Mouse (Mus musculus) testis, adult 2 months (tissue): ENCODE measurements around the gene Parva.

Experiments used
- CTCF ChIP-seq: fragments of 200-500 bp; IDR thresholded peaks from 2 replicates; pipeline ENCODE4 v1.5.1; 2012; ENCODE audit warnings: low read depth, mild to moderate bottlenecking, inconsistent platforms, low read length, moderate library complexity; ENCODE audit not compliant: control insufficient read depth, insufficient read depth, insufficient replicate concordance
- POLR2A ChIP-seq: fragments of 200-500 bp; IDR thresholded peaks from 2 replicates; pipeline ENCODE4 v1.6.1; 2012; ENCODE audit warnings: low read depth, mild to moderate bottlenecking, inconsistent platforms, low read length, moderate library complexity; ENCODE audit not compliant: control insufficient read depth

GRCm38 (mm10) chr7:112444985-112445367, 17.7 kb downstream of the Parva start:
- no peak for TF ChIP-seq POLR2A
- TF ChIP-seq CTCF: no peak
